Mouse (Mus musculus): ENCODE data around the gene Dbp. TPM values are rescaled to one million over a fixed set of nuclear protein-coding genes. Genes with fewer than 3 reads are reported as not detected.

The Dbp gene
- polyA plus RNA-seq, 1 experiment: 85.6 TPM

DNA sequence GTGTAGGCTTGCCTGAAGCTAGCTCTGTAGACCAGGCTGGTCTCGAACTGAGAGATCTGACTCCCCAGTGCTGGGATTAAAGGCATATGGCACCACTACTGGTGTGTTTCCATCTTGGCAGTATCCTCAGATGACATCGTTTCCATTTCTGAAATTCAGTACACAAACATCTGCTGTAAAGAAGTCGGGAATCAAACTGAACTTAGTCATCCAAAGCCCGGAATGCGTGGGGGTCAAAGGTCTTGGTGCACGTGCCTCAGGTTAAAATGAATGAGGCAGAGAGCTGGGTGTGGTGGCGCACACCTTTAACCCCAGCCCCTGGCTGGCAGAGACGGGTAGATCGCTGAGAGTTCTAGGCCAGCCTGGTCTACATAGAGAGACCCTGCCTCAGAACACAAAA is 45.3 kb downstream of the Dbp start:
- Histone ChIP-seq H3K4me3 (ENCODE audit: insufficient read depth, low read length) (no peak overlapping the region), H3K4me1 (ENCODE audit: control insufficient read depth, insufficient read depth, low read length) (peaks cover 23% of the 10 kb centered on the region), H3K27ac (ENCODE audit: insufficient read depth, low read depth, low read length) (no peak overlapping the region)
- no peak for TF ChIP-seq POLR2A (IDR thresholded peaks at IDR 0.05; ENCODE audit: borderline replicate concordance, low read depth, low read length)
- no peak for TF ChIP-seq CTCF (IDR thresholded peaks at IDR 0.05; ENCODE audit: low read depth, low read length)

- no peak overlapping the region for H3K4me3 ChIP-seq (ENCODE audit: insufficient read depth, low read length)
- H3K27ac ChIP-seq (ENCODE audit: insufficient read depth, low read depth, low read length): no peak overlapping the region
- H3K4me1 ChIP-seq (ENCODE audit: control insufficient read depth, insufficient read depth, low read length): no peaks in the 10 kb centered on the region
- no peak for TF ChIP-seq CTCF (IDR thresholded peaks at IDR 0.05; ENCODE audit: low read depth, low read length)
- TF ChIP-seq POLR2A (IDR thresholded peaks at IDR 0.05; ENCODE audit: borderline replicate concordance, low read depth, low read length): no peak
Observed at GRCm38 (mm10) chr7:45755703-45756102, 50.8 kb downstream of the Dbp start.

DNA sequence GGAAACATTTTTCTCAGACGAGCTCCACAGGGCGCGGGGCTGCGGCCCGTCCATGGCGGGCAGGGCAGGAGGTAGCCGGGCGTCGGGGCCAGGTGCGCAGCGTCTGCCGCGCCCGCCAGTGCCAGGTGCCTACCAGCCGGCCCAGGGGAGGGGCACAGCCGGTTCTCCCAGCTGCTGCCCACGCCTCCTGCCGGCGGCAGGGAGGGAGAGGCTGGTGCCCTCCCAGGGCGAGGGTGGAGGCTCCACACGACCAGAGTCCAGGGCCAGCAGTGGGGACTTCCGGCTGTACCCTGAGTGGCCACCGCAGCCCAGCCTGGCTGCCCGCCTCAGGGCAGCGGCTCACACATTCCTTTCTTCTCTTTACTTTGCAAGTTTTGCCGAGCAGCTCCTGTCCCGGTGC is 54.5 kb downstream of the Dbp start:
- H3K4me3 ChIP-seq (ENCODE audit: insufficient read depth, low read length): no peak overlapping the region
- no peak overlapping the region for H3K27ac ChIP-seq (ENCODE audit: insufficient read depth, low read depth, low read length)
- TF ChIP-seq CTCF (IDR thresholded peaks at IDR 0.05; ENCODE audit: low read depth, low read length) (no peak), POLR2A (IDR thresholded peaks at IDR 0.05; ENCODE audit: borderline replicate concordance, low read depth, low read length) (no peak)
- H3K4me1 ChIP-seq (ENCODE audit: control insufficient read depth, insufficient read depth, low read length): no peaks in the 10 kb centered on the region

Other genes with a start within 250 kb of the Dbp start
- 18,510 and 20,120 TPM in 2 replicates for gene Ftl1, start 245.2 kb upstream of the Dbp start, polyA plus RNA-seq (2012; ENCODE audit: insufficient read depth, insufficient read length, missing spikeins)
- 196 and 209 TPM in 2 replicates for gene Bax, start 238.2 kb upstream of the Dbp start, polyA plus RNA-seq (2012; ENCODE audit: insufficient read depth, insufficient read length, missing spikeins)
- gene Tulp2, start 223.2 kb upstream of the Dbp start, polyA plus RNA-seq (2012; ENCODE audit: insufficient read depth, insufficient read length, missing spikeins): not detected in 2 replicates
- gene Gm45808, start 218.3 kb upstream of the Dbp start, polyA plus RNA-seq (2012; ENCODE audit: insufficient read depth, insufficient read length, missing spikeins): 1.1 TPM in 1 of 2 replicates, not detected in the other
- 22.0 and 25.4 TPM in 2 replicates for gene Dhdh, start 216.3 kb upstream of the Dbp start, polyA plus RNA-seq (2012; ENCODE audit: insufficient read depth, insufficient read length, missing spikeins)
- 278 and 296 TPM in 2 replicates for gene Nucb1, start 194.7 kb upstream of the Dbp start, polyA plus RNA-seq (2012; ENCODE audit: insufficient read depth, insufficient read length, missing spikeins)
- 21.3 and 26.7 TPM in 2 replicates for gene Ppp1r15a, start 178.8 kb upstream of the Dbp start, polyA plus RNA-seq (2012; ENCODE audit: insufficient read depth, insufficient read length, missing spikeins)
- gene Plekha4, start 178.8 kb upstream of the Dbp start, polyA plus RNA-seq (2012; ENCODE audit: insufficient read depth, insufficient read length, missing spikeins): 1.0 and 1.6 TPM in 2 replicates
- gene Hsd17b14, start 150.2 kb upstream of the Dbp start, polyA plus RNA-seq (2012; ENCODE audit: insufficient read depth, insufficient read length, missing spikeins): 2.0 and 2.5 TPM in 2 replicates
- gene Bcat2, start 134.9 kb upstream of the Dbp start, polyA plus RNA-seq (2012; ENCODE audit: insufficient read depth, insufficient read length, missing spikeins): 87.0 and 93.0 TPM in 2 replicates
- not detected in 2 replicates for gene Fgf21, start 89.6 kb upstream of the Dbp start, polyA plus RNA-seq (2012; ENCODE audit: insufficient read depth, insufficient read length, missing spikeins)
- gene Fut1, start 87.8 kb upstream of the Dbp start, polyA plus RNA-seq (2012; ENCODE audit: insufficient read depth, insufficient read length, missing spikeins): not detected in 2 replicates
- not detected in 2 replicates for gene Izumo1, start 83.3 kb upstream of the Dbp start, polyA plus RNA-seq (2012; ENCODE audit: insufficient read depth, insufficient read length, missing spikeins)
- 0.40 TPM in 1 of 2 replicates, not detected in the other for gene Rasip1, start 77.6 kb upstream of the Dbp start, polyA plus RNA-seq (2012; ENCODE audit: insufficient read depth, insufficient read length, missing spikeins)
- gene Mamstr, start 65.1 kb upstream of the Dbp start, polyA plus RNA-seq (2012; ENCODE audit: insufficient read depth, insufficient read length, missing spikeins): not detected in 2 replicates
- not detected in 2 replicates for gene Fut2, start 38.7 kb upstream of the Dbp start, polyA plus RNA-seq (2012; ENCODE audit: insufficient read depth, insufficient read length, missing spikeins)
- gene Ntn5, start 21.1 kb upstream of the Dbp start, polyA plus RNA-seq (2012; ENCODE audit: insufficient read depth, insufficient read length, missing spikeins): not detected in 2 replicates
- not detected in 2 replicates for gene Sec1, start 10.7 kb upstream of the Dbp start, polyA plus RNA-seq (2012; ENCODE audit: insufficient read depth, insufficient read length, missing spikeins)
- gene Car11, start 5.2 kb upstream of the Dbp start, polyA plus RNA-seq (2012; ENCODE audit: insufficient read depth, insufficient read length, missing spikeins): 1.3 and 1.9 TPM in 2 replicates
- 802 and 833 TPM in 2 replicates for gene Rpl18, start 10.4 kb downstream of the Dbp start, polyA plus RNA-seq (2012; ENCODE audit: insufficient read depth, insufficient read length, missing spikeins)
- 51.2 and 56.1 TPM in 2 replicates for gene Sphk2, start 12.9 kb downstream of the Dbp start, polyA plus RNA-seq (2012; ENCODE audit: insufficient read depth, insufficient read length, missing spikeins)
- gene Fam83e, start 16.1 kb downstream of the Dbp start, polyA plus RNA-seq (2012; ENCODE audit: insufficient read depth, insufficient read length, missing spikeins): not detected in 2 replicates
- not detected in 2 replicates for gene Spaca4, start 20.7 kb downstream of the Dbp start, polyA plus RNA-seq (2012; ENCODE audit: insufficient read depth, insufficient read length, missing spikeins)
- 0.16 TPM in 1 of 2 replicates, not detected in the other for gene Lmtk3, start 78.7 kb downstream of the Dbp start, polyA plus RNA-seq (2012; ENCODE audit: insufficient read depth, insufficient read length, missing spikeins)
- 1.5 TPM in 1 of 2 replicates, not detected in the other for gene Sult2b1, start 79.6 kb downstream of the Dbp start, polyA plus RNA-seq (2012; ENCODE audit: insufficient read depth, insufficient read length, missing spikeins)
- gene Cyth2, start 109.5 kb downstream of the Dbp start, polyA plus RNA-seq (2012; ENCODE audit: insufficient read depth, insufficient read length, missing spikeins): 63.7 and 68.8 TPM in 2 replicates
- not detected in 2 replicates for gene Kcnj14, start 119.7 kb downstream of the Dbp start, polyA plus RNA-seq (2012; ENCODE audit: insufficient read depth, insufficient read length, missing spikeins)
- 4.4 and 4.9 TPM in 2 replicates for gene Grwd1, start 125.9 kb downstream of the Dbp start, polyA plus RNA-seq (2012; ENCODE audit: insufficient read depth, insufficient read length, missing spikeins)
- 169 and 174 TPM in 2 replicates for gene Kdelr1, start 167.7 kb downstream of the Dbp start, polyA plus RNA-seq (2012; ENCODE audit: insufficient read depth, insufficient read length, missing spikeins)
- gene Grin2d, start 173.3 kb downstream of the Dbp start, polyA plus RNA-seq (2012; ENCODE audit: insufficient read depth, insufficient read length, missing spikeins): 0.24 and 0.34 TPM in 2 replicates
- 1.1 TPM in 1 of 2 replicates, not detected in the other for gene Syngr4, start 191.6 kb downstream of the Dbp start, polyA plus RNA-seq (2012; ENCODE audit: insufficient read depth, insufficient read length, missing spikeins)
- 15.1 and 18.9 TPM in 2 replicates for gene Tmem143, start 191.9 kb downstream of the Dbp start, polyA plus RNA-seq (2012; ENCODE audit: insufficient read depth, insufficient read length, missing spikeins)
- gene Emp3, start 216.3 kb downstream of the Dbp start, polyA plus RNA-seq (2012; ENCODE audit: insufficient read depth, insufficient read length, missing spikeins): 635 and 697 TPM in 2 replicates
- gene Ccdc114, start 219.0 kb downstream of the Dbp start, polyA plus RNA-seq (2012; ENCODE audit: insufficient read depth, insufficient read length, missing spikeins): 3.2 and 3.9 TPM in 2 replicates